Mouse (Mus musculus) MEL (cell line): Measurements from ENCODE around the gene Runx1.

Source experiments
- CTCF ChIP-seq, 3 experiments: IDR thresholded peaks in 2 of 3; conservative IDR thresholded peaks in 1 of 3; 2 replicates each; pipeline ENCODE4 v1.5.1; 2011 to 2012; ENCODE audit warnings: low read length in 3 of 3, low read depth in 2 of 3, mild to moderate bottlenecking in 2 of 3, improper control_type of control experiment in 1 of 3, inconsistent platforms in 1 of 3, mixed read lengths in 1 of 3, moderate library complexity in 1 of 3; ENCODE audit not compliant: control insufficient read depth in 1 of 3, insufficient read depth in 1 of 3, poor library complexity in 1 of 3, severe bottlenecking in 1 of 3
- E2F4 ChIP-seq: IDR thresholded peaks from 2 replicates; pipeline ENCODE4 v1.6.1; 2011; ENCODE audit warnings: low read depth, low read length, improper control_type of control experiment, borderline replicate concordance
- JUND ChIP-seq: IDR thresholded peaks from 2 replicates; pipeline ENCODE4 v1.6.1; 2011; ENCODE audit warnings: low read depth, mild to moderate bottlenecking, improper control_type of control experiment, low read length
- POLR2A ChIP-seq, 2 experiments: IDR thresholded peaks; 2 replicates each; pipeline ENCODE4 v1.6.1; 2011 to 2012; ENCODE audit warnings: low read length in 2 of 2, mild to moderate bottlenecking in 2 of 2, control low read depth in 1 of 2, improper control_type of control experiment in 1 of 2, low read depth in 1 of 2, moderate library complexity in 1 of 2; ENCODE audit not compliant: control insufficient read depth in 1 of 2, insufficient read depth in 1 of 2, poor library complexity in 1 of 2
- SIN3A ChIP-seq: IDR thresholded peaks from 2 replicates; pipeline ENCODE4 v1.6.1; 2012; ENCODE audit warnings: low read length, improper control_type of control experiment, inconsistent platforms
- SMC3 ChIP-seq: IDR thresholded peaks from 2 replicates; pipeline ENCODE4 v1.6.1; 2011; ENCODE audit warnings: low read depth, low read length, improper control_type of control experiment
- TCF12 ChIP-seq: IDR thresholded peaks from 2 replicates; pipeline ENCODE4 v1.6.1; 2014; ENCODE audit warnings: low read depth, mild to moderate bottlenecking, inconsistent platforms, low read length, improper control_type of control experiment, moderate library complexity
- USF1 ChIP-seq: IDR thresholded peaks from 2 replicates; pipeline ENCODE4 v1.6.1; 2014; ENCODE audit warnings: low read depth, mild to moderate bottlenecking, inconsistent platforms, low read length, improper control_type of control experiment, moderate library complexity
- ZMIZ1 ChIP-seq: IDR thresholded peaks from 2 replicates; pipeline ENCODE4 v1.6.1; 2012; ENCODE audit warnings: low read depth, mild to moderate bottlenecking, inconsistent platforms, low read length, improper control_type of control experiment, moderate library complexity
- ZNF384 ChIP-seq: IDR thresholded peaks from 2 replicates; pipeline ENCODE4 v1.6.1; 2012; ENCODE audit warnings: low read depth, mild to moderate bottlenecking, inconsistent platforms, low read length, improper control_type of control experiment

DNA sequence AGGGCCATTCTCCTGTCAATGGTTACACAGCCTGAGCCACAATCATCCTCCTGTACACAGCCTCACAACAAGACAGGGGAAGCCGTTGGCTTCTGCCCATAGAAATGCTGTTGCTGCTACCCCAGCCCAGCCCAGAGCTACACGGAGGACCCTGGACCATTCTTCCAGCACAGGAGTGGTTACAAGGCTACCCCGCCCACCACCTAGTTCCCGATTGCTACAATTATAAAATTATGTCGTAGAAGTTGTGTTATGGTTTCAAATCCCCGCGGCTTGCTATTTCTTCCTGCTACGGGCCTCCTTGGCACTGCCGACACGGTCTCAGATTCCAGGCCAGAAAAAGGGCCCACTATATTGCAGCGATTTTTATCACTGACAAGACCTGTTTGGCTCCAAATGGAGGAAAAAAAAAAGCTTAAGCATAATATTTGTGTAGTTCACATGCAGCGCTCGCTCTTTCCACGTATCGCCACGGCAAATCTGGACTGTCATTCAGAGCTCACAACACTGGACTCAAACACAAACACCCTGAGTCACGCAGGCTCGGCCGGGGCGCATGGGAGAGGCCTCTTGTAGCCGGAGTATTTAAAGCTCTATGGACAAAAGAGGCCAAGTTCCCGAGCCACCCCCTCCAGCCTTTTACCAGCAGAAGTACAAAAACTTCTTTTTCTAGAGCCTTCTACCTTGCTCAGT, 180.4 kb downstream of the Runx1 start:
- no peak for TF ChIP-seq USF1
- no peak for TF ChIP-seq SIN3A
- no peak for TF ChIP-seq E2F4
- TF ChIP-seq ZNF384, result no peak
- TF ChIP-seq SMC3, result no peak
- no peak for TF ChIP-seq POLR2A (IDR thresholded peaks at IDR 0.05; ENCODE audit: control insufficient read depth in 1 of 2, insufficient read depth in 1 of 2, low read depth in 1 of 2, low read length in 2 of 2, poor library complexity in 1 of 2)
- TF ChIP-seq TCF12, result no peak
- TF ChIP-seq CTCF (IDR thresholded peaks at IDR 0.05 in 2 of 3, conservative IDR thresholded peaks at IDR 0.05 in 1 of 3; ENCODE audit: control insufficient read depth in 1 of 3, insufficient read depth in 1 of 3, low read depth in 2 of 3, low read length in 3 of 3, poor library complexity in 1 of 3, severe bottlenecking in 1 of 3), result no peak
- TF ChIP-seq ZMIZ1, result no peak
- TF ChIP-seq JUND, result no peak
